Mouse (Mus musculus): Measurements from ENCODE around the gene Golga2. TPM values are rescaled to one million over a fixed set of nuclear protein-coding genes. Genes with fewer than 3 reads are reported as not detected.

Gene Golga2
- polyA plus RNA-seq, 1 experiment, result 36.3 TPM

DNA sequence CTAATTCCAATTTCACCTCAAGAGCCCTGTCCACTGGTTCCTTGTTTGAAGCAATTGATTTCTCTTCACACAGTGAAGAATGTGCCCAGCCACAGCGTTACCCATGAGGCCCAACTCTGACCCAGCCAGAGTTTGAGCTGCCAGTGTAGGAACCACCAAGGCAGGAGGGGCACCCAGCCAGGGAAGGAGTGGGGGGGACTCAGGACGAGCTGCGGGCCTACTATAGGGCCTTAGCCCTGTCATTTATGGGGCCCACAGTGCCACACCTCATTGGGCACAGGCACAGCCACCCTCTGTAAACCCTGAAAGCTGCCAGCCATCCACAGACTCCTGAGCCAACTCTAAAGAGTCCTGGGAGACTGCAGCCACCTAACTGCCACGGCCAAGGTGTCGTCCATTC lies 32.6 kb upstream of the Golga2 start:
- H3K79me3 ChIP-seq (ENCODE audit: low read depth), result peaks cover 12% of the 10 kb centered on the region

DNA sequence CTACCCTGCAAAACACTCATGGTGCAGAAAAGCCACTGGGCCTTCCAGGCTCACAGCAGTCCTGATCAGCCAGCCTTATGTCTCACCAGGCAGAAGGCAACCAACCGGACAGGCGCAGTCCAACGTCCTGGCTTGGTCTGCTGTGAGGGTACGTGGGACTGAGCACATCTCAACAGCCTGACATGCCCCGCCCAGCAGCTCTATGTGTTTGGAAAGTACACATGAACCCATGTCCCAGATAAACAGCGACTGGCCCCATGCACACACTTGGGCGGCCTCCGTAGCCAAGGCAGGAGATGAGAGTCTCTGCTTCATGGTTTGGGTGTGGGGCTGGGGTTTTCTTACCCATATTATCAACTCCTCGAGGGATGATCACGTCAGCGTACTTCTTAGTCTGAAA lies 30.9 kb upstream of the Golga2 start:
- Histone ChIP-seq H3K79me3 (ENCODE audit: low read depth) (peaks cover 12% of the 10 kb centered on the region), H3ac (ENCODE audit: control insufficient read depth, insufficient read length, low read depth) (no peak overlapping the region), H3K4me3 (ENCODE audit: insufficient read depth, poor library complexity, severe bottlenecking) (no peak overlapping the region), H3K36me3 (ENCODE audit: control insufficient read depth, insufficient read depth) (peaks cover 69% of the 10 kb centered on the region), H3K79me2 (ENCODE audit: control insufficient read depth, insufficient read depth) (peaks cover 20% of the 10 kb centered on the region), H3K27me3 (ENCODE audit: control insufficient read depth, insufficient read depth, insufficient read length) (no peaks in the 10 kb centered on the region)
- TF ChIP-seq MYOG (IDR thresholded peaks at IDR 0.05; ENCODE audit: control insufficient read depth, extremely low read depth, insufficient read length), result no peak
- TF ChIP-seq MYOD1 (IDR thresholded peaks at IDR 0.05; ENCODE audit: control insufficient read depth, insufficient read length, low read depth), result no peak
- TF ChIP-seq FOSL1 (IDR thresholded peaks at IDR 0.05; ENCODE audit: insufficient read depth, low read length, poor library complexity, severe bottlenecking), result no peak
- no peak for TF ChIP-seq MAX (IDR thresholded peaks at IDR 0.05)
- no peak for TF ChIP-seq CTCF (IDR thresholded peaks at IDR 0.05; ENCODE audit: control insufficient read depth, insufficient read depth, insufficient read length)
- no peak for TF ChIP-seq USF1 (IDR thresholded peaks at IDR 0.05; ENCODE audit: low read depth)
- no peak for TF ChIP-seq CEBPB (IDR thresholded peaks at IDR 0.05; ENCODE audit: low read depth)

More for the DNA sequence above, 32.6 kb upstream of the Golga2 start:
- Histone ChIP-seq H3K27me3 (ENCODE audit: control insufficient read depth, insufficient read depth, insufficient read length) (no peaks in the 10 kb centered on the region), H3K36me3 (ENCODE audit: control insufficient read depth, insufficient read depth) (peaks cover 69% of the 10 kb centered on the region), H3K4me3 (ENCODE audit: insufficient read depth, poor library complexity, severe bottlenecking) (no peak overlapping the region), H3K79me2 (ENCODE audit: control insufficient read depth, insufficient read depth) (peaks cover 17% of the 10 kb centered on the region), H3ac (ENCODE audit: control insufficient read depth, insufficient read length, low read depth) (no peak overlapping the region)
- TF ChIP-seq CTCF (IDR thresholded peaks at IDR 0.05; ENCODE audit: control insufficient read depth, insufficient read depth, insufficient read length) (no peak), USF1 (IDR thresholded peaks at IDR 0.05; ENCODE audit: low read depth) (no peak), CEBPB (IDR thresholded peaks at IDR 0.05; ENCODE audit: low read depth) (no peak), MYOD1 (IDR thresholded peaks at IDR 0.05; ENCODE audit: control insufficient read depth, insufficient read length, low read depth) (no peak), MYOG (IDR thresholded peaks at IDR 0.05; ENCODE audit: control insufficient read depth, extremely low read depth, insufficient read length) (no peak), FOSL1 (IDR thresholded peaks at IDR 0.05; ENCODE audit: insufficient read depth, low read length, poor library complexity, severe bottlenecking) (no peak), MAX (IDR thresholded peaks at IDR 0.05) (no peak)

DNA sequence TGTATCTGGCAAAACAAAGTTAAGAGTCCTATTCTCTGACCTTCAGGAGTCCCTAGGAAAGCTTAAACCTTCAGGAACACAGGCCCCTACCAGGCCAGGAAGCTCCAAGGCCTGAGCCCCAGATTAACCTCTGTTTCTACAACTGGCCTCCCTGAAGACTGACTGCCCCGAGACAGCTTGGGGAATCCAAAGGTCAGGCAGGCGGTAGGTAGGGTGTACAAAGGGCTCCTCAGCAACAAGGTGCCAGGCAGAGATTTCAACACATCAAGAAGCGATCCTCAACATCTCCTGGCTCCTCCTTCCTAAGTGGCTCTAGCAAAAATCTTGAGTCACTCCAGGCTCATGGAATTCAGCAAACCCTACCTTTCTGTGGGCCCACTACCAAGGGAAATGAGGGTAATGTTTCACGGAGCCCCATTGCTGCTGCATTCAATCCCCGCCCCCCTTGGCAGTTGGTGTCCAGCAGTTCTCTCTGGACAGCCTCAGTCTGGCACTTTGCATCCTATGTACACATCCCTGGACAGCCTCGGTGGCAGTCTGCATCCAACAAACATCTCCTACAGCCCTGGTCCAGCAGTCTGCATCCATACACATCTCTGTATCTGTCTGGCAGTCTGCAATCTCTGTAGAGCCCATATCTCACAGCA lies 28.2 kb upstream of the Golga2 start:
- TF ChIP-seq CEBPB (IDR thresholded peaks at IDR 0.05; ENCODE audit: low read depth) (no peak), MAX (IDR thresholded peaks at IDR 0.05) (no peak), MYOG (IDR thresholded peaks at IDR 0.05; ENCODE audit: control insufficient read depth, extremely low read depth, insufficient read length) (no peak), CTCF (IDR thresholded peaks at IDR 0.05; ENCODE audit: control insufficient read depth, insufficient read depth, insufficient read length) (no peak), MYOD1 (IDR thresholded peaks at IDR 0.05; ENCODE audit: control insufficient read depth, insufficient read length, low read depth) (no peak), USF1 (IDR thresholded peaks at IDR 0.05; ENCODE audit: low read depth) (no peak), FOSL1 (IDR thresholded peaks at IDR 0.05; ENCODE audit: insufficient read depth, low read length, poor library complexity, severe bottlenecking) (no peak)
- Histone ChIP-seq H3K79me3 (ENCODE audit: low read depth) (peaks cover 12% of the 10 kb centered on the region), H3K27me3 (ENCODE audit: control insufficient read depth, insufficient read depth, insufficient read length) (no peaks in the 10 kb centered on the region), H3ac (ENCODE audit: control insufficient read depth, insufficient read length, low read depth) (peak overlapping the region; percentile 40), H3K36me3 (ENCODE audit: control insufficient read depth, insufficient read depth) (peaks cover 43% of the 10 kb centered on the region), H3K79me2 (ENCODE audit: control insufficient read depth, insufficient read depth) (peaks cover 20% of the 10 kb centered on the region), H3K4me3 (ENCODE audit: insufficient read depth, poor library complexity, severe bottlenecking) (peak overlapping the region; percentile 71)

DNA sequence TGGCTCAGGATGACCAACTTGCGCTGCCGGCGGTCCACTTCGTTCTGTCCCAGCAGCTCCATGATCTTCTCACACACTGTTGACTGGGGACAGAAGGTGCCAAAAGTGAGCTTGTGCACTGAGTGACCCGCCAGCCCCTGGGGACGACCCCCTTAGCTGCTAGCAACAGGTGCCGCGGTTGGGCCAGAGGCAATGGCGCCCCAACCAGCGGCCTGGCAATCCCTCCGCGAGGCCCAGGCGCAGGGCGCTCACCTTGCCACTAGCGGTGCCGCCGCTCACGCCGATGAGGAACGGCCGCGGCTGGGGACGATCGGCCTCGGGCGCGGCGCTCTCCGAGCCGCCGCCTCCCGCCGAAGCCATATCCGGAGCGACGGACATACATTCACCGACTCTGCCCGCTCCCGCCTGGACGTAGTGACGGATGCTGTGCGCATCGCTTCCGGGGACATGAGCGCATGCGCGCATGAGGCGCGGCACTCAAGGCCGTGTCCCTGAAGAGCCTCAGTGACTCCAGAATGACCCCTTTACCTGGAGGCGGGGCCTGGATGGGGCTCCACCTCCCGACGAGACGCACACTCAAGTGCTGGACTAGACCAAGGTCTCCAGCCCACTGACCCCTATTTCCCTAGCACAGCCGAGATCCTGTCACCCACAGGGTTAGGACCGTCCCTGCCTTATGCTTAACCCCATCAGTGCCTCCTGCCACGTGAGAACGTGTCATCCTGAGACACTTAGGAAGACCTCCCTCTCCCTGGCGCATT lies 27.3 kb upstream of the Golga2 start, which contains the start of gene Uck1:
Gene Uck1, minus strand, starts transcription at position 503 of the 761 bp plus-strand sequence.
- Histone ChIP-seq H3K36me3 (ENCODE audit: control insufficient read depth, insufficient read depth) (peaks cover 34% of the 10 kb centered on the region), H3K79me2 (ENCODE audit: control insufficient read depth, insufficient read depth) (peaks cover 20% of the 10 kb centered on the region), H3K4me3 (ENCODE audit: insufficient read depth, poor library complexity, severe bottlenecking) (peak within 1 kb of the TSS; percentile 71), H3K79me3 (ENCODE audit: low read depth) (peaks cover 12% of the 10 kb centered on the region), H3K27me3 (ENCODE audit: control insufficient read depth, insufficient read depth, insufficient read length) (no peaks in the 10 kb centered on the region), H3ac (ENCODE audit: control insufficient read depth, insufficient read length, low read depth) (peak within 1 kb of the TSS; percentile 95)
- TF ChIP-seq USF1 (IDR thresholded peaks at IDR 0.05; ENCODE audit: low read depth), result no peak
- TF ChIP-seq MAX (IDR thresholded peaks at IDR 0.05), result peak; percentile 84
- TF ChIP-seq FOSL1 (IDR thresholded peaks at IDR 0.05; ENCODE audit: insufficient read depth, low read length, poor library complexity, severe bottlenecking), result no peak
- no peak for TF ChIP-seq CTCF (IDR thresholded peaks at IDR 0.05; ENCODE audit: control insufficient read depth, insufficient read depth, insufficient read length)

DNA sequence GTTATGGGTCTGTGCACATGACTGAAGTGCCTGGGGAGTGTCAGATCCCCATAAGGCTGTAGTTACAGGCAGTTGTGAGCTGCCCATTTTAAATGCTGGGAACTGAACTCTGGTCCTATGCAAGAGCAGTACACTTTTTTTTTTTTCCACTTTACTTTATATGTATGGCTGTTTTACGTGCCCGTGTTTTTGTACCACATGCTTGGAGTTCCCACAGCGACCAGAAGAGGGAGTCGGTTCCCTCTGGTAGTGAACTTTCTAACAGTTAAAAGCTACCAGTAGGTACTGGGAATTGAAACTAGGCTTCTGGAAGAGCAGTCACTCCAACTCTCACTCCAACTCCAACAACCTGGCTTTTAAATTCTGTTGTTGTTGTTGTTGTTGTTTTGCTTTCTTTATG lies 26.5 kb upstream of the Golga2 start:
- H3K27me3 ChIP-seq (ENCODE audit: control insufficient read depth, insufficient read depth, insufficient read length), result peaks cover 3% of the 10 kb centered on the region
- peaks cover 12% of the 10 kb centered on the region for H3K79me3 ChIP-seq (ENCODE audit: low read depth)
- peaks cover 20% of the 10 kb centered on the region for H3K79me2 ChIP-seq (ENCODE audit: control insufficient read depth, insufficient read depth)
- H3K4me3 ChIP-seq (ENCODE audit: insufficient read depth, poor library complexity, severe bottlenecking), result no peak overlapping the region
- H3K36me3 ChIP-seq (ENCODE audit: control insufficient read depth, insufficient read depth), result peaks cover 32% of the 10 kb centered on the region
- H3ac ChIP-seq (ENCODE audit: control insufficient read depth, insufficient read length, low read depth), result no peak overlapping the region
- TF ChIP-seq MAX (IDR thresholded peaks at IDR 0.05) (no peak), MYOD1 (IDR thresholded peaks at IDR 0.05; ENCODE audit: control insufficient read depth, insufficient read length, low read depth) (no peak), FOSL1 (IDR thresholded peaks at IDR 0.05; ENCODE audit: insufficient read depth, low read length, poor library complexity, severe bottlenecking) (no peak), USF1 (IDR thresholded peaks at IDR 0.05; ENCODE audit: low read depth) (no peak)

Data from C2C12 (cell line).